Mouse (Mus musculus): ENCODE measurements at regions not wholly inside any gene's neighbourhood (a gene's known extent, or its start where the extent isn't known, plus 50 kb on each side); places are given as distances from the start of the nearest gene placed in this dataset.

- H3K4me2 ChIP-seq (replicated peaks; ENCODE audit: low read depth, low read length, severe bottlenecking): no peak overlapping the region
- ATAC-seq (ENCODE audit: low FRiP score, low read depth) (no peak), DNase-seq (ENCODE audit: low spot score) (no peak)
- H3K9me3 ChIP-seq (ENCODE audit: control insufficient read depth, low read length): no peaks in the 10 kb centered on the region
- no peak for TF ChIP-seq POLR2A (IDR thresholded peaks at IDR 0.05; ENCODE audit: borderline replicate concordance, extremely low read depth, insufficient read depth, insufficient read length)
- no peak overlapping the region for H3K27ac ChIP-seq (replicated peaks; ENCODE audit: low read depth, low read length)
- H3K36me3 ChIP-seq (ENCODE audit: control insufficient read depth, insufficient read depth, low read length): no peaks in the 10 kb centered on the region
- no peaks in the 10 kb centered on the region for H3K4me1 ChIP-seq (ENCODE audit: control insufficient read depth, insufficient read depth, low read length)
- no peak overlapping the region for H3K4me3 ChIP-seq (replicated peaks; ENCODE audit: low read length)
- no peak overlapping the region for H3K9ac ChIP-seq (ENCODE audit: low read depth, low read length, severe bottlenecking)
- WGBS: 83% methylated on average over 3 of the region's 3 CpGs
- H3K27me3 ChIP-seq (ENCODE audit: control insufficient read depth, insufficient read depth, low read length): no peaks in the 10 kb centered on the region
Measured at GRCm38 (mm10) chr9:94208987-94209386, 328.9 kb downstream of the 1190002N15Rik start.

GRCm38 (mm10) chr9:94200892-94201291 is 337.0 kb downstream of the 1190002N15Rik start:
- no peak for TF ChIP-seq POLR2A (IDR thresholded peaks at IDR 0.05; ENCODE audit: borderline replicate concordance, extremely low read depth, insufficient read depth, insufficient read length)
- H3K27ac ChIP-seq (replicated peaks; ENCODE audit: low read depth, low read length): no peak overlapping the region
- H3K9me3 ChIP-seq (ENCODE audit: control insufficient read depth, low read length): no peaks in the 10 kb centered on the region
- H3K9ac ChIP-seq (ENCODE audit: low read depth, low read length, severe bottlenecking): no peak overlapping the region
- 89% methylated on average over 1 of the region's 1 CpGs for whole genome bisulfite sequencing
- H3K27me3 ChIP-seq (ENCODE audit: control insufficient read depth, insufficient read depth, low read length): no peaks in the 10 kb centered on the region
- ATAC-seq (ENCODE audit: low FRiP score, low read depth) (no peak), DNase-seq (ENCODE audit: low spot score) (no peak)
- no peaks in the 10 kb centered on the region for H3K4me1 ChIP-seq (ENCODE audit: control insufficient read depth, insufficient read depth, low read length)
- H3K4me2 ChIP-seq (replicated peaks; ENCODE audit: low read depth, low read length, severe bottlenecking): no peak overlapping the region
- no peaks in the 10 kb centered on the region for H3K36me3 ChIP-seq (ENCODE audit: control insufficient read depth, insufficient read depth, low read length)
- H3K4me3 ChIP-seq (replicated peaks; ENCODE audit: low read length): no peak overlapping the region

GRCm38 (mm10) chr9:94199864-94200263 is 338.0 kb downstream of the 1190002N15Rik start:
- Histone ChIP-seq H3K27ac (replicated peaks; ENCODE audit: low read depth, low read length) (no peak overlapping the region), H3K4me2 (replicated peaks; ENCODE audit: low read depth, low read length, severe bottlenecking) (no peak overlapping the region), H3K36me3 (ENCODE audit: control insufficient read depth, insufficient read depth, low read length) (no peaks in the 10 kb centered on the region), H3K4me3 (replicated peaks; ENCODE audit: low read length) (no peak overlapping the region), H3K9ac (ENCODE audit: low read depth, low read length, severe bottlenecking) (no peak overlapping the region), H3K27me3 (ENCODE audit: control insufficient read depth, insufficient read depth, low read length) (no peaks in the 10 kb centered on the region), H3K9me3 (ENCODE audit: control insufficient read depth, low read length) (no peaks in the 10 kb centered on the region), H3K4me1 (ENCODE audit: control insufficient read depth, insufficient read depth, low read length) (no peaks in the 10 kb centered on the region)
- WGBS: 93% methylated on average over 2 of the region's 2 CpGs
- TF ChIP-seq POLR2A (IDR thresholded peaks at IDR 0.05; ENCODE audit: borderline replicate concordance, extremely low read depth, insufficient read depth, insufficient read length): no peak
- ATAC-seq (ENCODE audit: low FRiP score, low read depth) (no peak), DNase-seq (ENCODE audit: low spot score) (no peak)

- H3K9ac ChIP-seq (ENCODE audit: low read depth, low read length, severe bottlenecking): no peak overlapping the region
- 77% methylated on average over 3 of the region's 3 CpGs for WGBS
- DNase-seq (ENCODE audit: low spot score) (no peak), ATAC-seq (ENCODE audit: low FRiP score, low read depth) (no peak)
- no peak for TF ChIP-seq POLR2A (IDR thresholded peaks at IDR 0.05; ENCODE audit: borderline replicate concordance, extremely low read depth, insufficient read depth, insufficient read length)
- H3K4me3 ChIP-seq (replicated peaks; ENCODE audit: low read length): no peak overlapping the region
- no peak overlapping the region for H3K27ac ChIP-seq (replicated peaks; ENCODE audit: low read depth, low read length)
- no peaks in the 10 kb centered on the region for H3K9me3 ChIP-seq (ENCODE audit: control insufficient read depth, low read length)
- H3K27me3 ChIP-seq (ENCODE audit: control insufficient read depth, insufficient read depth, low read length): no peaks in the 10 kb centered on the region
- no peak overlapping the region for H3K4me2 ChIP-seq (replicated peaks; ENCODE audit: low read depth, low read length, severe bottlenecking)
- H3K36me3 ChIP-seq (ENCODE audit: control insufficient read depth, insufficient read depth, low read length): no peaks in the 10 kb centered on the region
- no peaks in the 10 kb centered on the region for H3K4me1 ChIP-seq (ENCODE audit: control insufficient read depth, insufficient read depth, low read length)
Measured at GRCm38 (mm10) chr9:94191083-94191482, 346.8 kb downstream of the 1190002N15Rik start.

- H3K9me3 ChIP-seq (ENCODE audit: control insufficient read depth, low read length): no peaks in the 10 kb centered on the region
- no peak overlapping the region for H3K9ac ChIP-seq (ENCODE audit: low read depth, low read length, severe bottlenecking)
- WGBS: 71% methylated on average over 2 of the region's 2 CpGs
- H3K4me2 ChIP-seq (replicated peaks; ENCODE audit: low read depth, low read length, severe bottlenecking): no peak overlapping the region
- H3K27ac ChIP-seq (replicated peaks; ENCODE audit: low read depth, low read length): no peak overlapping the region
- no peak for DNase-seq (ENCODE audit: low spot score)
- no peak overlapping the region for H3K4me3 ChIP-seq (replicated peaks; ENCODE audit: low read length)
- no peaks in the 10 kb centered on the region for H3K4me1 ChIP-seq (ENCODE audit: control insufficient read depth, insufficient read depth, low read length)
- no peaks in the 10 kb centered on the region for H3K27me3 ChIP-seq (ENCODE audit: control insufficient read depth, insufficient read depth, low read length)
- no peaks in the 10 kb centered on the region for H3K36me3 ChIP-seq (ENCODE audit: control insufficient read depth, insufficient read depth, low read length)
- ATAC-seq (ENCODE audit: low FRiP score, low read depth): no peak
- TF ChIP-seq POLR2A (IDR thresholded peaks at IDR 0.05; ENCODE audit: borderline replicate concordance, extremely low read depth, insufficient read depth, insufficient read length): no peak
Measured at GRCm38 (mm10) chr9:94189872-94190800, 347.7 kb downstream of the 1190002N15Rik start.

All from limb, embryonic 14.5 days (tissue).